ENCODE assay signal across 16 mouse cellular contexts in the genomic region with DNA sequence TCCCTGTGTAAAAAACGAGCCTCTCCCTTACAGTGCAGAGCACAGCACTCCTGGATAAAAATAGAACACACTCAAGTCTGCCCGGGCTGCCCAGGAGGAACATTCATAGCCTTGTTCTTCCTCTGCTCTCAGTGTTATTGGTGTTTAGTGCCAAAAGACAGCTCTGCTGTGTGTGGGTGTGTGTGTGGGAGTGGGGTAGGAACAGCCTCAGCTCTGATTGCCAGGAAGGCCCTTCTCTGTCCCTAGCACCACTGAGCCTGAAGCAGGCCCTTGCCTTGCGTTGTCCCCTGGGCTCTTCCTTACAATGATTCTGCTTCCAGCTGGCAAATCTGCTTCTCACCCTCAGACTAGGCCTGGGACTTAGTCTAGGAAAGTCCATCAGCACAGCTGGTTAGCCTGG. TPM values are rescaled to one million over a fixed set of nuclear protein-coding genes. Genes with fewer than 3 reads are reported as not detected.
DNase-seq lines count a peak whose midpoint lies in the region; ATAC-seq and TF ChIP-seq lines count a peak whose summit lies in the region.
"Had no signal": no experiment of that assay in that cellular context is flagged by ENCODE, and none has a peak within 500 bp of the region (broad histone marks: within the 10 kb centered on the region; RNA-seq: fewer than 3 reads in every experiment).

No protein-coding gene starts in this region.

- peaks cover 9% of the 10 kb centered on the region for H3K4me1 ChIP-seq in heart, embryonic 16.5 days (ENCODE audit: control insufficient read depth, insufficient read depth, low read length)
- H3K4me1 ChIP-seq in olfactory bulb, adult 2 months (ENCODE audit: control insufficient read depth, insufficient read depth, low read length): peaks cover 23% of the 10 kb centered on the region

- H3K9me3 ChIP-seq in heart, embryonic 16.5 days (replicated peaks; ENCODE audit: control insufficient read depth, low read length): no peaks in the 10 kb centered on the region
- H3K9me3 ChIP-seq: embryonic facial prominence, embryonic 12.5 days had no signal

- no peak for TF ChIP-seq POLR2A in olfactory bulb, adult 2 months (IDR thresholded peaks at IDR 0.05; ENCODE audit: insufficient read depth, low read depth, low read length)

- H3K36me3 ChIP-seq in heart, embryonic 16.5 days (ENCODE audit: control insufficient read depth, insufficient read depth): no peaks in the 10 kb centered on the region
- H3K36me3 ChIP-seq: embryonic facial prominence, embryonic 12.5 days had no signal

- no peak for TF ChIP-seq CTCF in gastrocnemius, adult 2 months (IDR thresholded peaks at IDR 0.05)
- TF ChIP-seq CTCF in layer of hippocampus, adult 2 months (conservative IDR thresholded peaks at IDR 0.05): no peak
- no peak for TF ChIP-seq CTCF in olfactory bulb, adult 2 months (IDR thresholded peaks at IDR 0.05; ENCODE audit: insufficient read depth, low read depth, low read length)

- no peak overlapping the region for H3K4me2 ChIP-seq in heart, embryonic 16.5 days (ENCODE audit: low read depth, low read length)
- H3K4me2 ChIP-seq: embryonic facial prominence, embryonic 12.5 days had no signal

- no peak overlapping the region for H3K4me3 ChIP-seq in gastrocnemius, adult 2 months
- H3K4me3 ChIP-seq in layer of hippocampus, adult 2 months: no peak overlapping the region
- no peak overlapping the region for H3K4me3 ChIP-seq in heart, embryonic 16.5 days (ENCODE audit: low read length)
- H3K4me3 ChIP-seq in olfactory bulb, adult 2 months (ENCODE audit: insufficient read depth, low read depth, low read length): no peak overlapping the region
- H3K4me3 ChIP-seq: embryonic facial prominence, embryonic 12.5 days had no signal

- 0 out of 2 replicates have a peak overlapping the region, but pooled peaks have one; percentile 24 for H3K27ac ChIP-seq in gastrocnemius, adult 2 months
- peak overlapping the region; percentile 36; the same call in 1 of the 2 replicates for H3K27ac ChIP-seq in layer of hippocampus, adult 2 months
- peak overlapping the region; percentile 38; the same call in 1 of the 2 replicates for H3K27ac ChIP-seq in heart, embryonic 16.5 days (ENCODE audit: low read length)
- H3K27ac ChIP-seq in olfactory bulb, adult 2 months (ENCODE audit: insufficient read depth, low read depth, low read length): peak overlapping the region; percentile 49
- H3K27ac ChIP-seq: embryonic facial prominence, embryonic 12.5 days had no signal

- 0 out of 2 replicates have a peak overlapping the region, but pooled peaks have one; percentile 5 for H3K9ac ChIP-seq in heart, embryonic 16.5 days (ENCODE audit: low read length)
- H3K9ac ChIP-seq: embryonic facial prominence, embryonic 12.5 days had no signal

- DNase-seq in gastrocnemius, adult 2 months: no peak
- no peak for DNase-seq in gastrocnemius, postnatal 36 days
- peak; percentile 32 to 40 for DNase-seq in layer of hippocampus, adult 2 months (ENCODE audit: low spot score in 2 of 2)
- DNase-seq in layer of hippocampus, postnatal 25 days (ENCODE audit: extremely low spot score in 1 of 2, low spot score in 1 of 2): no peak
- DNase-seq in cerebellum, adult 11-12 months: no peak
- DNase-seq in natural killer cell, adult 2 months (ENCODE audit: low spot score in 2 of 2): no peak
- DNase-seq: lung, adult 2 months had no signal

- peak; percentile 35; the same call in 1 of the 2 replicates for ATAC-seq in heart, embryonic 16.5 days (replicated peaks; ENCODE audit: extremely low read depth, insufficient read depth, low FRiP score)

- 28% methylated on average over 3 of the region's 3 CpGs for WGBS in heart, embryonic 16.5 days
- 18% methylated on average over 3 of the region's 3 CpGs for WGBS in olfactory bulb, adult 2 months

- intact Hi-C loops in gastrocnemius, adult 2 months (cut with DNase I): loop anchor here (10.0 kb wide), 1 partner anchor 155 kb away; no protein-coding TSS in a partner anchor
- intact Hi-C loops in gastrocnemius, postnatal 36 days (cut with DNase I): loop anchor here (10.0 kb wide), 1 partner anchor 155 kb away; no protein-coding TSS in a partner anchor

- no peaks in the 10 kb centered on the region for H3K27me3 ChIP-seq in heart, embryonic 16.5 days (ENCODE audit: control insufficient read depth, insufficient read depth, low read length)
- H3K27me3 ChIP-seq: embryonic facial prominence, embryonic 12.5 days had no signal

RNA-seq across cellular contexts. Expression of gene Tcl1b2, which starts 36.4 kb away (rescaled TPM):
- not detected for total RNA-seq in gastrocnemius, adult 2 months (2021)
- not detected for total RNA-seq in gastrocnemius, postnatal 36 days (2021)
- not detected for total RNA-seq in layer of hippocampus, adult 2 months (2021)
- total RNA-seq in layer of hippocampus, postnatal 25 days (2021): not detected
- not detected in 2 replicates for polyA plus RNA-seq in heart, embryonic 16.5 days (2015; fragmentation: Nextera tagmentation; extraction: Ambion mirVana)
- polyA plus RNA-seq in olfactory bulb, adult 2 months (2012; ENCODE audit: insufficient read depth, insufficient read length, low replicate concordance, missing spikeins): not detected in 2 replicates
- total RNA-seq: adrenal gland, adult 2 months; gastrocnemius, adult 8-10 months; left cerebral cortex, postnatal 14 days had no signal
- polyA plus RNA-seq: adrenal gland, adult 2 months; embryonic facial prominence, embryonic 12.5 days; intestine, embryonic 14.5 days; lung, adult 2 months; neural tube, embryonic 14.5 days; urinary bladder, adult 2 months had no signal

RNA-seq across cellular contexts. Expression of gene Tcl1b1, which starts 50.1 kb away (rescaled TPM):
- total RNA-seq in gastrocnemius, adult 2 months (2021): not detected
- not detected for total RNA-seq in gastrocnemius, postnatal 36 days (2021)
- not detected for total RNA-seq in layer of hippocampus, adult 2 months (2021)
- total RNA-seq in layer of hippocampus, postnatal 25 days (2021): not detected
- not detected in 2 replicates for polyA plus RNA-seq in heart, embryonic 16.5 days (2015; fragmentation: Nextera tagmentation; extraction: Ambion mirVana)
- polyA plus RNA-seq in olfactory bulb, adult 2 months (2012; ENCODE audit: insufficient read depth, insufficient read length, low replicate concordance, missing spikeins): not detected in 2 replicates
- total RNA-seq: adrenal gland, adult 2 months; gastrocnemius, adult 8-10 months; left cerebral cortex, postnatal 14 days had no signal
- polyA plus RNA-seq: adrenal gland, adult 2 months; embryonic facial prominence, embryonic 12.5 days; intestine, embryonic 14.5 days; lung, adult 2 months; neural tube, embryonic 14.5 days; urinary bladder, adult 2 months had no signal

Comparison
In these comparisons a context has a peak if more than half of its experiments do, and no peak if none do; other contexts are left out.
1. DNase-seq: peak in layer of hippocampus, adult 2 months (2 of 2); none in gastrocnemius, adult 2 months (single experiment), gastrocnemius, postnatal 36 days (0 of 2), layer of hippocampus, postnatal 25 days (0 of 2), cerebellum, adult 11-12 months (single experiment) and natural killer cell, adult 2 months (0 of 2).
2. Peak in every context shown above with its lines, with median percentiles within 50 percentile points of each other: H3K27ac ChIP-seq.